In genomic region chr6:30736372-30736762, GRCm38 (mm10) we compare ENCODE assay signal across 8 mouse cellular contexts. TPM values are rescaled to one million over a fixed set of nuclear protein-coding genes. Genes with fewer than 3 reads are reported as not detected.
DNase-seq lines count a peak whose midpoint lies in the region; ATAC-seq lines count a peak whose summit lies in the region.

No protein-coding gene starts in this region.

- ATAC-seq in liver, embryonic 13.5 days (ENCODE audit: low read depth): no peak

- no peak overlapping the region for H3K4me3 ChIP-seq in liver, embryonic 13.5 days (replicated peaks)

- peaks cover 84% of the 10 kb centered on the region for H3K27me3 ChIP-seq in liver, embryonic 13.5 days

- WGBS in liver, embryonic 13.5 days (ENCODE audit: insufficient replicate concordance): 38% methylated on average over 13 of the region's 13 CpGs

- H3K9ac ChIP-seq in liver, embryonic 13.5 days: no peak overlapping the region

- H3K27ac ChIP-seq in liver, embryonic 13.5 days: no peak overlapping the region

- peak; percentile 23 for DNase-seq in adrenal gland, adult 2 months
- no peak for DNase-seq in adrenal gland, postnatal 4 days (ENCODE audit: low spot score in 2 of 2)
- peak; percentile 48 for DNase-seq in MN1 (ENCODE audit: low spot score)
- peak; percentile 26 for DNase-seq in heart, postnatal 4 days
- no peak for DNase-seq in liver, embryonic 13.5 days
- no peak for DNase-seq in spleen, postnatal 4 days (ENCODE audit: low spot score in 2 of 2)
- no peak for DNase-seq in left cerebral cortex, adult 18-20 months (ENCODE audit: low spot score in 2 of 2)
- DNase-seq in thymus, postnatal 4 days: no peak

- no peaks in the 10 kb centered on the region; the same call in 1 of the 2 replicates for H3K4me1 ChIP-seq in liver, embryonic 13.5 days (replicated peaks)

- H3K9me3 ChIP-seq in liver, embryonic 13.5 days (replicated peaks): peaks cover 23% of the 10 kb centered on the region

- peak overlapping the region; percentile 3; the same call in 1 of the 2 replicates for H3K4me2 ChIP-seq in liver, embryonic 13.5 days

- H3K36me3 ChIP-seq in liver, embryonic 13.5 days: no peaks in the 10 kb centered on the region

RNA-seq across cellular contexts. Expression of gene Mest, which starts 13.0 kb away (rescaled TPM):
- total RNA-seq in adrenal gland, adult 2 months (2021): 10 to 100 TPM; 32.3 to 58.6 TPM
- polyA plus RNA-seq in adrenal gland, adult 2 months (2012; rRNA removed): 209 and 411 TPM in 2 replicates
- 100 to 1,000 TPM; 359 to 373 TPM for total RNA-seq in adrenal gland, postnatal 4 days (2021)
- total RNA-seq in heart, postnatal 4 days (2021): 100 to 1,000 TPM; 504 to 641 TPM
- polyA plus RNA-seq in liver, embryonic 13.5 days (2015; fragmentation: Nextera tagmentation; extraction: Ambion mirVana): 185 and 233 TPM in 2 replicates
- total RNA-seq in left cerebral cortex, adult 18-20 months (2021): 100 to 1,000 TPM in 1 of 2 experiments, 10 to 100 TPM in 1; 94.5 to 106 TPM

RNA-seq across cellular contexts. Expression of gene Cep41, which starts 42.8 kb away (rescaled TPM):
- 1 to 10 TPM; 5.9 to 9.3 TPM for total RNA-seq in adrenal gland, adult 2 months (2021)
- 3.4 and 4.5 TPM in 2 replicates for polyA plus RNA-seq in adrenal gland, adult 2 months (2012; rRNA removed)
- 10 to 100 TPM in 1 of 2 experiments, 1 to 10 TPM in 1; 9.3 to 10.2 TPM for total RNA-seq in adrenal gland, postnatal 4 days (2021)
- total RNA-seq in heart, postnatal 4 days (2021): 1 to 10 TPM; 4.2 to 8.0 TPM
- polyA plus RNA-seq in liver, embryonic 13.5 days (2015; fragmentation: Nextera tagmentation; extraction: Ambion mirVana): 5.2 and 7.3 TPM in 2 replicates
- total RNA-seq in left cerebral cortex, adult 18-20 months (2021): 1 to 10 TPM; 6.4 to 7.0 TPM

Comparison
In these comparisons a context has a peak if more than half of its experiments do, and no peak if none do; other contexts are left out.
1. DNase-seq: peak in adrenal gland, adult 2 months (single experiment), MN1 (single experiment) and heart, postnatal 4 days (single experiment); none in adrenal gland, postnatal 4 days (0 of 2), liver, embryonic 13.5 days (single experiment), spleen, postnatal 4 days (0 of 2), left cerebral cortex, adult 18-20 months (0 of 2) and thymus, postnatal 4 days (single experiment).